Mouse (Mus musculus) forebrain, embryonic 13.5 days (tissue): Measurements from ENCODE around the gene Dcpp3. TPM values are rescaled to one million over a fixed set of nuclear protein-coding genes. Genes with fewer than 3 reads are reported as not detected.
"Not testable (repeated sequence)": the region's sequence is repeated elsewhere in the genome, so short reads cannot be mapped to it uniquely, and the experiment has no call there.

Experiments used
- ATAC-seq: fragments of 200-750 bp; cut with Nextera tagmentation; 2 replicates; pipeline ENCODE4 v1.8.0; 2017
- H3K27ac ChIP-seq: fragments of 300-500 bp; sonication (generic); 2 replicates; pipeline ENCODE4 v1.5.1; 2015; ENCODE audit warnings: inconsistent platforms, mild to moderate bottlenecking, moderate library complexity
- H3K27me3 ChIP-seq: fragments of 300-500 bp; sonication (generic); 2 replicates; pipeline ENCODE4 v1.6.1; 2015; ENCODE audit warnings: mild to moderate bottlenecking, inconsistent platforms
- H3K36me3 ChIP-seq: fragments of 300-500 bp; sonication (generic); 2 replicates; pipeline ENCODE4 v1.6.1; 2015; ENCODE audit warnings: mild to moderate bottlenecking, inconsistent platforms; ENCODE audit not compliant: poor library complexity, severe bottlenecking
- H3K4me1 ChIP-seq: fragments of 300-500 bp; sonication (generic); 2 replicates; pipeline ENCODE4 v1.6.1; 2015; ENCODE audit warnings: inconsistent platforms
- H3K4me2 ChIP-seq: fragments of 300-500 bp; sonication (generic); 2 replicates; pipeline ENCODE4 v1.6.1; 2015; ENCODE audit warnings: inconsistent platforms, mild to moderate bottlenecking, moderate library complexity
- H3K4me3 ChIP-seq: fragments of 300-500 bp; sonication (generic); 2 replicates; pipeline ENCODE4 v1.5.1; 2015; ENCODE audit warnings: mild to moderate bottlenecking, inconsistent platforms
- H3K9ac ChIP-seq: fragments of 300-500 bp; sonication (generic); 2 replicates; pipeline ENCODE4 v1.6.1; 2015; ENCODE audit warnings: mild to moderate bottlenecking, inconsistent platforms
- H3K9me3 ChIP-seq: fragments of 300-500 bp; sonication (generic); replicated peaks from 2 replicates; pipeline ENCODE4 v1.6.1; 2016; ENCODE audit warnings: inconsistent platforms
- WGBS: fragments of 180-500 bp; shearing (Covaris S2); methylation state at CpG from one replicate; pipeline ENCODE4 v1.1.7; 2015; 5-methylcytosine and 5-hydroxymethylcytosine counted together
- polyA plus RNA-seq: library from polyadenylated mRNA; unstranded; fragments of >200 nt; fragmentation: Nextera tagmentation; extraction: Ambion mirVana; gene quantifications from 2 replicates; pipeline ENCODE4 v1.2.1, GENCODE M21; 2015

Dcpp3 gene
- not detected in 2 replicates for polyA plus RNA-seq

- H3K27me3 ChIP-seq, H3K9me3 ChIP-seq, H3K4me3 ChIP-seq, H3K4me2 ChIP-seq, H3K36me3 ChIP-seq, H3K9ac ChIP-seq, H3K4me1 ChIP-seq, ATAC-seq, H3K27ac ChIP-seq: not testable (repeated sequence)
- WGBS: 88% methylated on average over 4 of the region's 4 CpGs
Measured at GRCm38 (mm10) chr17:23917158-23917557, at the start of gene Dcpp3. Gene Dcpp3, plus strand, starts transcription at chr17:23917458.

- Histone ChIP-seq H3K36me3 (no peaks in the 10 kb centered on the region), H3K9ac (no peak within 1 kb of the TSS), H3K27me3 (no peaks in the 10 kb centered on the region), H3K9me3 (no peaks in the 10 kb centered on the region), H3K4me3 (no peak within 1 kb of the TSS), H3K4me1 (no peaks in the 10 kb centered on the region), H3K27ac (no peak within 1 kb of the TSS), H3K4me2 (no peak within 1 kb of the TSS)
- no peak for ATAC-seq
- 88% methylated on average over 15 of the region's 15 CpGs for WGBS
Measured at GRCm38 (mm10) chr17:23867756-23868155, 49.5 kb upstream of the Dcpp3 start, which contains the start of gene Prss21. Gene Prss21, plus strand, starts transcription at chr17:23868056.

- ATAC-seq: no peak
- Histone ChIP-seq H3K9me3 (no peaks in the 10 kb centered on the region), H3K4me2 (no peak overlapping the region), H3K4me1 (no peaks in the 10 kb centered on the region), H3K4me3 (no peak overlapping the region), H3K27me3 (no peaks in the 10 kb centered on the region), H3K36me3 (no peaks in the 10 kb centered on the region), H3K27ac (no peak overlapping the region), H3K9ac (no peak overlapping the region)
- 88% methylated on average over 11 of the region's 11 CpGs for WGBS
Measured at GRCm38 (mm10) chr17:23868513-23868912, 48.7 kb upstream of the Dcpp3 start.

DNA sequence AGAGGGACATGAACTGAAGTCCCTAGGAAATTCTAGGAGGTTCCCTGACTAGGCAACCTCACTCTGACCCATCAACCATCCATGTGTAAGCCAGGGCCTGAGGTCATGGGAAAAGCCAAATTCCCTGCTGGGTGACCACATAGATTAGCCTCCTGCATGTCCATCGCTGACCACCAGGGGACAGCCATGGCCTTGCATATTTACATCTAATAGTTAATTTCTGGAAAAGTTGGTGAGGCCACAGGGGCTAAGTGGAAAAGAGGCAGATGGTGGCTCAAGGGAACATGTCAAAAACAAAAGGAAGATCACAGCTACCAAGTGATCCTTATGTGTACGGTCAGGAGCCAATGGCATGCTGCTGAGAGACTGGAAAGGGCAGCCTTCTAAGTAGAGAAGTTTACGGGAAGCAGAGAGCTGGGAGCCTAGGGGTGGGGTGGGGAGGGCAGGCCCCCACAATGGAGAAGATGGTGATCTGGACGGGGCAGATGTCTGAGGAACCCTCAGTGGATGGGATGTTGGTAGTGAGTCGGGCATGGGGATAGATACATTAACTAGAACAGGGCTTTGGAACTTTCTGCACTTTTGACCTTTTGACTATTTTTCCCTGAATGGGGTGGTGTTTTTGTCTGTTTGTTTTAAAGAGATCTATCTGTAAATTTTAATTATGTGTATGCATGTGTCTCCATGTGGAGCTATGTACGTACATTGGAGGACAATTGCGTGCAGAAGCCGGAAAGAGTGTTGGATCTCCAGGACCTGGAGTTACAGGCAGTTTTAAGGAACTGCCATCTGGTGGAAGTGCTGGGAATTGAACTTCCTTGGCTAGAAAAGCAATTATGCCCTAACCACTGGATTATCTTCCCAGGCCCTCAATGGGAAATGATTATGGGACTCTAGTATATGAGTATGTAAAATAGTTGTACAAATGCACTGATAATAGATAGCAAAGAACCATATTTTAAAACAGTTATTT lies 43.1 kb upstream of the Dcpp3 start:
- Histone ChIP-seq H3K4me3 (no peak overlapping the region), H3K36me3 (no peaks in the 10 kb centered on the region), H3K27ac (no peak overlapping the region), H3K4me2 (no peak overlapping the region), H3K9me3 (no peaks in the 10 kb centered on the region), H3K27me3 (no peaks in the 10 kb centered on the region), H3K4me1 (no peaks in the 10 kb centered on the region), H3K9ac (no peak overlapping the region)
- WGBS: 46% methylated on average over 8 of the region's 8 CpGs
- ATAC-seq: no peak

GRCm38 (mm10) chr17:23876741-23877140 lies 40.5 kb upstream of the Dcpp3 start:
- no peaks in the 10 kb centered on the region for H3K36me3 ChIP-seq
- 52% methylated on average over 3 of the region's 3 CpGs for WGBS
- 0 out of 2 replicates have a peak, but pooled peaks have one; percentile 43 for ATAC-seq
- no peak overlapping the region for H3K9ac ChIP-seq
- H3K27me3 ChIP-seq: no peaks in the 10 kb centered on the region
- no peak overlapping the region for H3K27ac ChIP-seq
- no peak overlapping the region for H3K4me3 ChIP-seq
- no peaks in the 10 kb centered on the region for H3K4me1 ChIP-seq
- H3K9me3 ChIP-seq: no peaks in the 10 kb centered on the region
- H3K4me2 ChIP-seq: no peak overlapping the region

DNA sequence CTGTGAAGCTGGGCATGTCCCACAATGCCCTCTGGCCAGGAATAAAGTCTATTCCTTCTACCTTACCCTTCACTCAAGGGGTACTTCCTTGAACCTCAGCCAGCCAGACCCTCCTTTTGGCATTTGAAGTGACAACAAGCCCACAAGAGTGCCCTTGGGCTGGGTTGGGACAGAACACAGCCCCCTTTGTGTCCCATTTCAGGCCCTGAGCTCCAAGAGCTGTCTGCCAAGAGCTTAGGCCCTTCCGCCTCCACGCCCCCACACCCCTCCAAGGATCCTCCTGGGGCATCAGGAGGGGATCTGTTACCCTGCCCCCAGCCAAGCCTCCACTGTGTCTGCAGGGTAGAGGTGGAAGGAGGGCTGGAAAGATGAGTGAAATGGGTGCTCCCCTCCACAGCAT lies 40.1 kb upstream of the Dcpp3 start:
- no peak for ATAC-seq
- Histone ChIP-seq H3K27me3 (no peaks in the 10 kb centered on the region), H3K4me3 (no peak overlapping the region), H3K9me3 (no peaks in the 10 kb centered on the region), H3K36me3 (no peaks in the 10 kb centered on the region), H3K9ac (no peak overlapping the region), H3K27ac (no peak overlapping the region), H3K4me2 (no peak overlapping the region), H3K4me1 (no peaks in the 10 kb centered on the region)
- 95% methylated on average over 2 of the region's 2 CpGs for WGBS

- ATAC-seq, H3K4me2 ChIP-seq, H3K4me3 ChIP-seq, H3K27me3 ChIP-seq, H3K4me1 ChIP-seq, H3K9ac ChIP-seq, H3K27ac ChIP-seq, H3K9me3 ChIP-seq, H3K36me3 ChIP-seq: not testable (repeated sequence)
- 81% methylated on average over 4 of the region's 4 CpGs for WGBS
Measured at GRCm38 (mm10) chr17:23880576-23880975, 36.7 kb upstream of the Dcpp3 start, which contains the start of the genes Dcpp1 and Dcpp2. Gene Dcpp1, plus strand, starts transcription at chr17:23880876. Gene Dcpp2, plus strand, starts transcription at chr17:23880880.

DNA sequence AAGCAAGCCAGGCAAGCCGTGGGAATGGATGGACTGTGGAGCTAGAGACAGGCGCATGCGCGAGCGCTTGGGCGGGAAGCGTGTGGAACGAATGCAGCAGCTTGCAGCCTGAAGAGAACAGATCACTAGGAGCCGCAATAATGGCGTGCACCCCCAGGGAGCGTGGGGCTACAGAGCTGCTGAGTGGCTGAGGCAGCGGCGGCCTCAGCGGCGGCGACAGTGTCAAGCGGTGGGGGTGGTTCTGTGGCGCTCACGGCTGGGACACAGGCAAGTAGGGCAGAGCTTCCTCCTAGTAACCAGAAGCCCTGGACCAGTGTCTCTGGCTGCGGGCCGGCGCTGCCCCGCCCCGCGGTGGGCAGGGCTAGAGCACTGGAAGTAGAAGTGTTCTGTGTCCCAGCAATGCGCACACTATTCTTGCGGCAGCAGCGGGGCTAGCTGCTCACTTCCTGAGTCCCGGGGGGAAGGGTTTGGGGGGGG lies 7.3 kb downstream of the Dcpp3 start:
- H3K9me3 ChIP-seq: no peaks in the 10 kb centered on the region
- H3K9ac ChIP-seq: peak overlapping the region; percentile 69
- peak overlapping the region; percentile 56 for H3K4me3 ChIP-seq
- peak overlapping the region; percentile 93 for H3K27ac ChIP-seq
- peak; percentile 98 for ATAC-seq
- peaks cover 6% of the 10 kb centered on the region for H3K4me1 ChIP-seq
- whole genome bisulfite sequencing: under 1% methylated on average over 29 of the region's 29 CpGs
- H3K27me3 ChIP-seq: no peaks in the 10 kb centered on the region
- H3K4me2 ChIP-seq: peak overlapping the region; percentile 78
- H3K36me3 ChIP-seq: no peaks in the 10 kb centered on the region

DNA sequence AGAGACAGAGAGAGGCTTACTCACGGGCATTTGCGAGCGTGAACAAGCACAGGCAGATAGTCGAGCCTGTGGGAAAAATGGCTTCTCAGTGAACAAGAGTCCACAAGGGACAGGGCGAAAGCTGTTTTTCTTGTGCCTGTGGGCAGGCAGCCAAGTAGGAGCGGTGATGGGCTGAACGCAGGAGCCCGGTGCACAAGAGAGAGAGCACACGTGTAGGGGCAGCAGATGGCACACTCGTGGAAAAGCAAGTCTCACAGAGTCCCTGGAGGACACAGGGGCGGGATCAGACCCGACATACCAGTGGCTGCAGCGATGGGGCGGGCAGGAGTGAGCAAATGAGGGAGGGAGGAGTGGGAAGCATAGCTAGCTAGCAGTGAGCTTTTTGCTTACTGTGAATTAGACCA lies 7.8 kb downstream of the Dcpp3 start:
- WGBS: 1% methylated on average over 14 of the region's 14 CpGs
- no peaks in the 10 kb centered on the region for H3K9me3 ChIP-seq
- ATAC-seq: peak; percentile 85
- no peaks in the 10 kb centered on the region for H3K27me3 ChIP-seq
- peak overlapping the region; percentile 78 for H3K4me2 ChIP-seq
- H3K9ac ChIP-seq: peak overlapping the region; percentile 69
- peak overlapping the region; percentile 56 for H3K4me3 ChIP-seq
- H3K4me1 ChIP-seq: peaks cover 6% of the 10 kb centered on the region
- H3K36me3 ChIP-seq: no peaks in the 10 kb centered on the region
- peak overlapping the region; percentile 93 for H3K27ac ChIP-seq

- ATAC-seq: no peak
- 91% methylated on average over 5 of the region's 5 CpGs for WGBS
Measured at GRCm38 (mm10) chr17:23931157-23931556, 13.9 kb downstream of the Dcpp3 start.

GRCm38 (mm10) chr17:23941372-23941771 lies 24.1 kb downstream of the Dcpp3 start, which contains the start of gene Sbp:
Gene Sbp, plus strand, starts transcription at chr17:23941672.
- Histone ChIP-seq H3K4me1 (no peaks in the 10 kb centered on the region), H3K4me2 (no peak within 1 kb of the TSS), H3K27ac (no peak within 1 kb of the TSS), H3K27me3 (no peaks in the 10 kb centered on the region), H3K9me3 (no peaks in the 10 kb centered on the region), H3K9ac (no peak within 1 kb of the TSS), H3K36me3 (no peaks in the 10 kb centered on the region), H3K4me3 (no peak within 1 kb of the TSS)
- ATAC-seq: no peak

More at GRCm38 (mm10) chr17:23931157-23931556, 13.9 kb downstream of the Dcpp3 start:
- Histone ChIP-seq H3K27ac (no peak overlapping the region), H3K4me2 (no peak overlapping the region), H3K4me1 (no peaks in the 10 kb centered on the region), H3K9ac (no peak overlapping the region), H3K27me3 (no peaks in the 10 kb centered on the region), H3K4me3 (no peak overlapping the region), H3K36me3 (no peaks in the 10 kb centered on the region), H3K9me3 (no peaks in the 10 kb centered on the region)

DNA sequence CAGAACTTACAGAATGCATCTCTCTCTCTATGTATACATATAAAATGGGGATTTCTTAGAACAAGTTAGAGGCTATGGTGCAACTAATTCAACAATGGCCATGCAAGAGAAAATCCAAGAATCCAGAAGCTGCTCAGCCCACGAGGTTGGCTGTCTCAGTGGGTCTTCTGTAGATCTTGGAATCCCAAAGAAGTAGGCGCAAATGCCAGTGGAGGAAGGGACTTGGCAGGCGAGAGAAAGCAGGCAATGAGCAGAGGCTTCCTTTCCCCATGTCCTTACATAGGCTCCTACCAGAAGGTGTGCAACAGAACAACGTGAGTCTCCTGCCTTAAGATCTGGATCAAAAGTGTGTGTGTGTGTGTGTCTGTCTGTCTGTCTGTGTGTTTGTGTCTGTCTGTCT lies 30.2 kb downstream of the Dcpp3 start:
- H3K9ac ChIP-seq, H3K36me3 ChIP-seq, H3K4me1 ChIP-seq, H3K4me2 ChIP-seq, H3K4me3 ChIP-seq, H3K27ac ChIP-seq, ATAC-seq, H3K9me3 ChIP-seq, H3K27me3 ChIP-seq: not testable (repeated sequence)
- 82% methylated on average over 4 of the region's 4 CpGs for WGBS
